Mouse (Mus musculus): ENCODE measurements at regions not wholly inside any gene's neighbourhood (a gene's known extent, or its start where the extent isn't known, plus 50 kb on each side); places are given as distances from the start of the nearest gene placed in this dataset.
"Not testable (repeated sequence)": the region's sequence is repeated elsewhere in the genome, so short reads cannot be mapped to it uniquely, and the experiment has no call there.

GRCm38 (mm10) chr15:89730320-89730719, 111.3 kb downstream of the Syt10 start:
- Histone ChIP-seq H3K4me3 (ENCODE audit: insufficient read depth, low read depth, low read length) (no peak overlapping the region), H3K4me1 (ENCODE audit: control insufficient read depth, insufficient read depth, low read length) (no peaks in the 10 kb centered on the region), H3K27ac (ENCODE audit: insufficient read depth, low read depth, low read length) (no peak overlapping the region)
- WGBS, result 49% methylated on average over 6 of the region's 6 CpGs
- TF ChIP-seq POLR2A (IDR thresholded peaks at IDR 0.05; ENCODE audit: insufficient read depth, low read depth, low read length), result no peak
- peak; percentile 20; the same call in 1 of the 2 replicates for TF ChIP-seq CTCF (IDR thresholded peaks at IDR 0.05; ENCODE audit: insufficient read depth, low read depth, low read length)

- Histone ChIP-seq H3K27ac (ENCODE audit: insufficient read depth, low read depth, low read length) (peak overlapping the region; percentile 78), H3K4me3 (ENCODE audit: insufficient read depth, low read depth, low read length) (no peak overlapping the region), H3K4me1 (ENCODE audit: control insufficient read depth, insufficient read depth, low read length) (peaks cover 4% of the 10 kb centered on the region)
- WGBS, result 18% methylated on average over 12 of the region's 12 CpGs
- TF ChIP-seq POLR2A (IDR thresholded peaks at IDR 0.05; ENCODE audit: insufficient read depth, low read depth, low read length) (no peak), CTCF (IDR thresholded peaks at IDR 0.05; ENCODE audit: insufficient read depth, low read depth, low read length) (no peak)
These were observed 117.3 kb downstream of the Syt10 start for GRCm38 (mm10) chr15:89724356-89724755.

GRCm38 (mm10) chr15:89697221-89697620, 105.5 kb upstream of the Rabl2 start:
- WGBS, result 59% methylated on average over 2 of the region's 2 CpGs
- no peak for TF ChIP-seq CTCF (IDR thresholded peaks at IDR 0.05; ENCODE audit: insufficient read depth, low read depth, low read length)
- TF ChIP-seq POLR2A (IDR thresholded peaks at IDR 0.05; ENCODE audit: insufficient read depth, low read depth, low read length), result no peak
- H3K27ac ChIP-seq (ENCODE audit: insufficient read depth, low read depth, low read length), result no peak overlapping the region
- no peak overlapping the region for H3K4me3 ChIP-seq (ENCODE audit: insufficient read depth, low read depth, low read length)
- H3K4me1 ChIP-seq (ENCODE audit: control insufficient read depth, insufficient read depth, low read length), result no peaks in the 10 kb centered on the region

GRCm38 (mm10) chr15:89676366-89676765, 84.6 kb upstream of the Rabl2 start:
- Histone ChIP-seq H3K4me1 (ENCODE audit: control insufficient read depth, insufficient read depth, low read length) (no peaks in the 10 kb centered on the region), H3K4me3 (ENCODE audit: insufficient read depth, low read depth, low read length) (no peak overlapping the region), H3K27ac (ENCODE audit: insufficient read depth, low read depth, low read length) (no peak overlapping the region)
- TF ChIP-seq CTCF (IDR thresholded peaks at IDR 0.05; ENCODE audit: insufficient read depth, low read depth, low read length) (no peak), POLR2A (IDR thresholded peaks at IDR 0.05; ENCODE audit: insufficient read depth, low read depth, low read length) (no peak)

GRCm38 (mm10) chr15:89656558-89656957, 64.8 kb upstream of the Rabl2 start:
- not testable (repeated sequence) for H3K4me1 ChIP-seq (ENCODE audit: control insufficient read depth, insufficient read depth, low read length); H3K27ac ChIP-seq (ENCODE audit: insufficient read depth, low read depth, low read length); H3K4me3 ChIP-seq (ENCODE audit: insufficient read depth, low read depth, low read length)
- whole genome bisulfite sequencing, result 78% methylated on average over 1 of the region's 1 CpGs
